Mouse (Mus musculus) lung, adult 2 months (tissue): ENCODE results near the gene Ric1.

Experiments used
- CTCF ChIP-seq: fragments of 200-500 bp; IDR thresholded peaks from 2 replicates; pipeline ENCODE4 v1.5.1; 2011; ENCODE audit warnings: mild to moderate bottlenecking, low read length, control low read depth; ENCODE audit not compliant: insufficient read depth
- POLR2A ChIP-seq: fragments of 200-500 bp; IDR thresholded peaks from 2 replicates; pipeline ENCODE4 v1.6.1; 2011; ENCODE audit warnings: low read depth, mild to moderate bottlenecking, control low read depth, low read length, borderline replicate concordance; ENCODE audit errors: extremely low read depth

DNA sequence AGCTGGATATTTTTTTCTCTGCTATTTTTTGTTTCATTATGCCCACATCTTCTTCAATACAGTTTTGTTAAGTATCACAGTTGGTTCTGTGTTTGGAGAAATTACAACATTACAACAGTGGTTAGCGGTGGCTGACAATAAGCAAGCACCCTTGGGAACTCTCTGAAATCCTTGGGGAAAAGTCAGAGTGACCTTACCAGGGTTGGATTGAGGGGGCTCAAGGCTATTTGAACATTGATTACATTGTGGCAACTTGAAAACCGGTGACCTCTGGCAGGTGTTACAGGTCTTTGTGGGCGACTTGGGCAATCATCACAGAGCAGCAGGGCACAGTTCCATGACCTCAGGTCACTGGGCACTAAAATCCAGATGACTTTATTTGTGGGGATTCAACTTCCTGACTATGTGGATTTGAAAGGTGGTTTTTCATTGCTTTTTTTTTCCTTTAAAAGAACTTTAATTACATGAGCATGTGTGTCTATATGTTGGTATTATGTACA is 32.2 kb upstream of the Ric1 start:
- no peak for TF ChIP-seq POLR2A
- no peak for TF ChIP-seq CTCF
